Mouse (Mus musculus): Measurements from ENCODE around the gene Tti1.

DNA sequence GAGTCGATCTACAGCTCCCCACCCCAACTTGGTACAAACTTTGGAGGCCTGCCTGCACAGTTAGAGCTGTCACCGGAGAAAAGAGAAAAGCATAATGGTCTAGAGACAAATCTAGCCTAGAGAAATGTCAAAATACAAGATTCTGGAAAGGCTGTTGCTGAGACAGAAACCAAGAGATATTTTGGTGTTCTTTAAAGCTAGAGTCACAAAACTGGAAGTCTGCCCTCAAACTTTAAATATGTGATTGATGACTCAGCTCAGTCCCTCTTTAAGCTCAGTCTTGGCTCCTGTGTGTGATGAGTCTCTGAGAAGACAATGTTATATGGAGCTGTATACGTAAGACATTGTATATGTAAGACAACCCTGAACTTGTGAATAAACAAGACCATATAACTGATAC, 15.6 kb downstream of the Tti1 start:
- TF ChIP-seq POLR2A (IDR thresholded peaks at IDR 0.05; ENCODE audit: insufficient read depth, low read depth, low read length) (no peak), CTCF (IDR thresholded peaks at IDR 0.05; ENCODE audit: insufficient read depth, low read depth, low read length) (no peak)

All from olfactory bulb, adult 2 months (tissue).